Mouse (Mus musculus) layer of hippocampus, postnatal 10 days (tissue): ENCODE measurements at regions not wholly inside any gene's neighbourhood (a gene's known extent, or its start where the extent isn't known, plus 50 kb on each side); places are given as distances from the start of the nearest gene placed in this dataset.

ENCODE experiments used
- DNase-seq, 2 experiments: peaks; one replicate each; pipeline ENCODE4 v3.0.0; 2021; ENCODE audit warnings: low spot score in 2 of 2

GRCm38 (mm10) chr3:52557296-52557695, 289.2 kb downstream of the Foxo1 start:
- no peak for DNase-seq

GRCm38 (mm10) chr3:52555038-52555437, 286.9 kb downstream of the Foxo1 start:
- no peak for DNase-seq

- DNase-seq: no peak
These were observed 286.4 kb downstream of the Foxo1 start for GRCm38 (mm10) chr3:52554490-52554889.

- DNase-seq: no peak
These were observed 280.2 kb downstream of the Foxo1 start for GRCm38 (mm10) chr3:52548201-52548893.

GRCm38 (mm10) chr3:52546035-52546434, 277.9 kb downstream of the Foxo1 start:
- no peak for DNase-seq

- DNase-seq: no peak
These were observed 274.9 kb downstream of the Foxo1 start for GRCm38 (mm10) chr3:52543006-52543405.

- DNase-seq: no peak
These were observed 272.8 kb downstream of the Foxo1 start for GRCm38 (mm10) chr3:52540862-52541380.

GRCm38 (mm10) chr3:52539813-52540378, 271.8 kb downstream of the Foxo1 start:
- DNase-seq: no peak

- no peak for DNase-seq
These were observed 270.2 kb downstream of the Foxo1 start for GRCm38 (mm10) chr3:52538306-52538705.

- DNase-seq: no peak
These were observed 269.3 kb downstream of the Foxo1 start for GRCm38 (mm10) chr3:52537362-52537911.

- DNase-seq: no peak
These were observed 267.4 kb downstream of the Foxo1 start for GRCm38 (mm10) chr3:52535411-52536021.

- DNase-seq: no peak
These were observed 266.0 kb downstream of the Foxo1 start for GRCm38 (mm10) chr3:52534118-52534517.

GRCm38 (mm10) chr3:52531686-52532351, 263.7 kb downstream of the Foxo1 start:
- DNase-seq: no peak

- no peak for DNase-seq
These were observed 262.4 kb downstream of the Foxo1 start for GRCm38 (mm10) chr3:52530406-52530970.

- DNase-seq: no peak
These were observed 261.0 kb downstream of the Foxo1 start for GRCm38 (mm10) chr3:52529136-52529535.

GRCm38 (mm10) chr3:52528521-52528920, 260.4 kb downstream of the Foxo1 start:
- no peak for DNase-seq

GRCm38 (mm10) chr3:52527781-52528180, 259.6 kb downstream of the Foxo1 start:
- no peak for DNase-seq

GRCm38 (mm10) chr3:52527010-52527754, 259.0 kb downstream of the Foxo1 start:
- no peak for DNase-seq

- DNase-seq: no peak
These were observed 254.8 kb downstream of the Foxo1 start for GRCm38 (mm10) chr3:52522886-52523285.

GRCm38 (mm10) chr3:52520609-52520947, 252.4 kb downstream of the Foxo1 start:
- no peak for DNase-seq
